Mouse (Mus musculus) neutrophil, adult 5-6 weeks (primary cell): Measurements from ENCODE around the gene Slc9a5. TPM values are rescaled to one million over a fixed set of nuclear protein-coding genes. Genes with fewer than 3 reads are reported as not detected.

Source experiments
- ATAC-seq: fragments of 151-379, 151-347 bp; 2 replicates; pipeline ENCODE4 v1.8.0; 2017; ENCODE audit warnings: mild to moderate bottlenecking, moderate TSS enrichment; ENCODE audit not compliant: insufficient number of reproducible peaks, poor library complexity, low FRiP score, severe bottlenecking; ENCODE audit errors: extremely low read depth
- total RNA-seq: library from RNA; stranded (forward); fragments of 200-1000 nt; gene quantifications from 2 replicates; pipeline ENCODE4 v1.2.3, GENCODE M21; 2017

Slc9a5 gene
- total RNA-seq, 1 experiment from 2014 or later: 0.35 TPM

DNA sequence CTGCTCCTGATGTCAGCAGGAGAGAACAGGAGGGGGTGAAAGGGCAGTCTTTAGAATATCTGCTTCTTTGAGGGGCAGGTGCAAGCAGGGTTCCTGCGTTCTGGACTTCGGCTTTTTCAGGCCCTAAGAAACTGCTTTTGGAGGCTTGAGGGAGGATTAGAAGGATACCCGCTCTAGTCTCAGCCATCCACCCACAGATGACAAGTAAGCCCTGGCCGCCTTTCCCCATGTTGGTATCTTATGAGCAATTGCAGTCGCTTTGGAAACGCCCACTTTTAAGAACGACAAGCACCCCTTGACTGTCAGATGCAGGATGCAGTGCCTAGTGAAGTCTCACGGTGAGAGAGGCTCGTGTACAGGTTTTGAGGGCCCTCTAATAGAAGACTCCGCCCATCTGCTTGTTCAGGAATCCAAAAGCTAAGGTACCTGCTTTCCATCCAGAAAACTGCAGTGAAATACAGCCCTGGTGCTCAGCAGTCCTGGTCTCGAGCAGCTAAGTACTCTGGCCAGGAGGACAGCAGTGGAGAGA lies 29.9 kb upstream of the Slc9a5 start:
- no peak for ATAC-seq

DNA sequence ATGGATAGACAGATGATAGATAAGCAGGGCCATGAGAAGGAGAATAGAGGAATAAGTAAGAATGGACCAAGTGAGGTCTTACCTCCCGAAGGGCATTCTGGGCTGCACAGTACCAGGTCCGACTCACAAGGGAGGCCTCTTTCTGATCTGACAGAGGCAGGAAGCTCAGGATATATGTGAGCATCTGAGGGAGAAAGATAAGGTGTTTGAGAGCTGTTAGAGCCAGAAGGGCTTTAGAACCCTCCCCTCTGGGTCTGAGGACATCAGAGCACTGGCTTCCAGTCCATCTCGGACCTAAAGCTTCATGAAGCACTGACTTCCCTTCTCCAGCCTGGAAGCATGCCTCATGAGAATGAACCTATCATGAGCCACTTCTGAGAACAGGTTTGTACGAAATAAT lies 25.5 kb upstream of the Slc9a5 start:
- no peak for ATAC-seq

DNA sequence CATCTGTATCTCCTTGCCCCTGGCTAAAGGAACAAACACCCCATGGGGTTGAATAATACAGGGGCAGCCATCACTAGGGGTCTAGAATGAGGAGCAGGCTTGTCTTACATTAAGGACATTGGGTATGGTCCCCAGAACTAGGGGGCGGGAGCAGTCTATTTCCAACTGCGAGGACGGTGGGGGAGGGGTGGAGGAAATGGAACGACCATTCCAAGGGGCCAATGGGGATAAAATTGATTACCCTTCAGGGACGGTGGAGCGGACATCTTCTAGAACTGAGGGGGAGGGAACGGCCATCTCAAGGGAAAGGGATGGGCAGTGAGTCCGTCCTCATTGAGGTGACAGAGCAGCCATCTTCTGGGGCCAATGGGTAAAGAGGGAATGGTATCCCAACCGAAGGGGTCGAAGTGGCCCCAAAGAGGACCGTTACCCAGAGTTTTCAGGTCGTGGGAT lies 23.0 kb upstream of the Slc9a5 start:
- no peak for ATAC-seq

DNA sequence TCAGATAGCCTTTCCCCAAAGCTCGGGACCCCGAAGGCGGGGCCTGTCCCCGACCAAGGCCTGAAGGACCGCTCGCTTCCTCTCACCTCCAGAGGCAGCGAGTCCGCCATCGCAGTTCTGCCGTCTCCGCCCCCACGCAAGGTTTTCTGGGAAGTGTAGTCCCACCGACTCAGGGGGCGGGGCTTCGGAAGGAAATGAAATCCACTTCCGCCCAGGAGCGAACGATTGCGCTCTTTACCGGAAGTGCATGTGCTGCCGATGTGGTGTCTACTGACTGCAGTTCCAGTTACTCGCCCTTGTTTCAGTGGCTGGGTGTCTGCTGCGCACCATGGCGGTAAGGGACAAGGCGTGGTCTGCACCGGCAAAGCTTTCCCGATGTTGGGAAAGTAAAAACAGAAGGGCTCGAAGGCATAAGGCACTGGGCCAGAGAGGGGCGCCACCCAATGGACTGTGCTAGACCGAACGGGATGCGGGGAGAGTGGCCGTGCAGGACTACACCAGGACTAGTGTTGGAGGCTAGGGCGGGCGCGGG lies 22.4 kb upstream of the Slc9a5 start, which contains the start of the genes Lrrc29 and Tmem208:
Gene Lrrc29, minus strand, starts transcription at position 138 of the 532 bp plus-strand sequence.
Gene Tmem208, plus strand, starts transcription at position 214 of the 532 bp plus-strand sequence.
- ATAC-seq: peak; percentile 95

DNA sequence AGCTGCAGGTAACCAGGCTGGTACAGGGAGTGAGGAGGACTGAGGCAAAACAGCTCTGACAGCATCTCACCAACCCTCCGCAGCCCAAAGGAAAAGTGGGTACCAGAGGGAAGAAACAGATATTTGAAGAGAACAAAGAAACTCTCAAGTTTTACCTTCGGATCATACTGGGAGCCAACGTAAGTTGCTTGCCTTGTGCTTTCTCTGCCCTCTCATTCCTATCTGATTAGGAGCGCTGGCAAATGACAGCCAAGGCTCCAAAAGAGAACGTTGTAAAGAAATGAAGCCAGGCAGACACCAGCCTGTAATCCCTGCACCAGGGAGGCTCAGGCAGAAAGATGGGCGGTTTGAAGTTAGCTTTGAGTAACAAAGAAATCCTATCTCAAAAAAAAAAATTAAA lies 21.7 kb upstream of the Slc9a5 start:
- no peak for ATAC-seq

DNA sequence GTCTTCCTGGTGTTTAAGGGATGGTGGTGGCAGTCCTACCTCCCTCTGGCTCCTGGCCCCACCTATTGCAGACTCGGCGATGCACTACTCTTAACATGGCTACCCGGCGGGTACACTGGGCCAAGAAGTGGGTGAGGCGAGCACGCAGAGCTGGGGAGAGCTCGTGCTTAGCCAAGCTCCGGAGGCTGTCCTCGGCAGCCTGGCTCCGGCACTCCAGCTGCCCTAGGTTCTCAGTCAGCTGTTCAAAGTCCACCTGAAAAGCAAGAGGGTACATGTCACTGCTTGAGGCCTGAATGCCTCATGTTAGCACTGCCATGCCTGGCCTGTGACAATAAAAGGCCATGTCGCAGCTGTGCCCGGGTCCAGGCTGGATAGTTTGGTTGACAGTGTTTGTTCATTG lies 18.3 kb upstream of the Slc9a5 start:
- no peak for ATAC-seq

DNA sequence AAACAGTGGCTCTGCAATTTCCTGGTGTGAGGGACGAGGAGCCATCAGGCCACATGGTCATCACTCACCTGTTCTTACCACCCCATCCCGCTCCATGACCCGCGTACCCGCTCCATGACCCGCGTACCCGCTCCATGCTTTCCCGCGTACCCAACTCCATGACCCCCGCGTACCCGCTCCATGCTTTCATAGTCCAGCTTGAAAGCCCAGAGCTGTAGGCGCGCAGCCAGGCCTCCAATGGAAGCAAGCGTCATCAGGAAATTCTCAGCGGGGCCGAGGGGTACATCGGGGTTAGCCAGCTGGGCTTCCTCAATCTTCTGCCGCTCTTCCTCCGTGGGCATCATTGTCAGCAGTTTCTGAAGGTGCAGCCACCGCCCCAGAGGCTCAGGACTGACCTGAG lies 17.2 kb upstream of the Slc9a5 start:
- ATAC-seq: no peak

DNA sequence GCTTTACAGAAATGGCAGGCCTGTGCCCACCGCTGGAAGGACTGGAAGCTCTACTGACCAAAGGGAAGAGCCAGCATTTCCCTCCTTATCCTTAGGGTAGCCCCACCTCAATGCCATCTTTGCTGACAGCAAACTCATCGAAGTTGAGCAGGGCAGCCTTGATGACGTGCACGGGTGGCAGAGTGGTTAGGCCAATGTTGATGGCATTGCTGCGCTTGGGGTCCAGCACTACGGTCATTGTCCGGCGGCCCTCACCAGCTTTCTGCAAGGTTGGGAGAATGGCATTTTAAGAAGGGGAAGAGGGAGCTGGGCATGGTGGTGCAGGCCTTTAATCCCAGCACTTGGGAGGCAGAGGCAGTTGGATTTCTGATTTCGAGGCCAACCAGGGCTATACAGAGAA lies 16.7 kb upstream of the Slc9a5 start:
- ATAC-seq: no peak

DNA sequence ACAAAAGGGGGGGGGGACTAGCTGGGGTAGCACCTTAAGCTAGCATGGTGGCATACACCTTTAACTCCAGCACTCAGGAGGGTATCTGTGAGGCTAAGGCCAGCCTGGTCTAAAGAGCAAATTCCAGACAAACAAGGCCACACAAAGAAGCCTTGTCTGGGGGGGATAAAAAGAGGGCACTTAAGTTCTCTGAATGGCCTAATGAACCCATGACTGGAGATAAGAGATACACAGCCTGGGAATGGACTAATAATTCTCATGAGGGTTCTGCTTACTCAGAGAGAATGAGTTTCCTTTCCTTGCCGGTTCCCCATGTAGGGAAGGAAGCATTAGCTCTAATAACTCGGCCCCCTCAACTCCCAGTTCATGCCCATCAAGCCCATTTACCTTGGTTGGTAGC lies 16.1 kb upstream of the Slc9a5 start:
- ATAC-seq: no peak

DNA sequence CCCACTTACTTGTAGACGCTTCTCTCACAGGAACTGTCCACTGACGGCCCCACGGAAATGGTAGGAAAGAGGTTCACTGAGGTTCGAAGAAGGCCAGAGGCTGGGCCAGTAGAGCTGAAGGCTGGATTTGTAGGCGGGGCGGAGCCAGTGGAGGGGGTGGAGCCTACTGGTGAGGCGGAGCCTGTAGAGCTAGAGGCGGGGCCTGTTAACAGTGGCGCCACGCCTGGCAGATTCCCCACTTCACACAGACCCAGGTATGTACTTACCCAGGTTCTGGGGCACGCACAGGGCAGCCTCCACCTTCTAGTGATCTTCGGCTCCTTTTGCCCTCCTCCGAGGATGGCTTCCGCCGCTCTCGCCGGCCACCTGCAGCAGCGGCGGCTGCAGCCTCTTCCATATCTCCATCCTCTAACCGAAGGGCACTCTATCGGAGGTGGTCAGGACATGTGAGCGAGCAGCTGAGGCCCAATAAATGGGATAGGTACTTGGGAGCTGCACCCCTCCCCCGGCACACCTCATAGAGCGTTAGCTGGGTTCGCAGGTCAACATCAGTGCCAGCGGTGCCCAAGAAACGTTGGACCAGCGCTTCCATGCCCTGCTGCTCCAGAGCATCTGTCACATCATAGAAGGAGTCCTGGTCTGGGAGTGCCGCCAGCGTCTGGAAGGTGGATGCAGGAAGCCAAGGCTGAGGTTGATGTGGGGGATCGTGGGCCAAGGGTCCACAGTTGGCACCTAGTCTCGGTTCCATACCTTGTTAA lies 12.1 kb upstream of the Slc9a5 start:
- ATAC-seq: no peak

DNA sequence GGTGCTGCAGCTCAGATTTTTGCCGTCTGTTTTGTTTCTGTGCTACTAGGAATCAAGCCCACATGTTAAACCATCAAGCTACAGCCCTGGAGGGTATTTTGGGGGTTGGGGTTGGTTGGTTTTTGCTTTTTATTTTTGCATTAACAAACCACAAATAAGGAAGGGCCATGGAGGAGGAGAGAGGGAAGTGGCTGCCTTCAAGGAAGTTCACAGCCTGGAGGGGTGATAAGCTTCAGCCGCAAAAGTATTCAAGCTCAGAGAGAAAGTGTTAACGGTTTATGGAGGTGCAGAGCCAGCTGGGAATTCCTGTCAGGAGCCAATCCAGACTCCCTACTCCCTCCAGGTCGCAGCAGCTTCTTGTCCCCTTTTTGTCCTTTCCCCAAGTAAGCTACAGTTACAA lies 9.7 kb upstream of the Slc9a5 start:
- ATAC-seq: no peak

DNA sequence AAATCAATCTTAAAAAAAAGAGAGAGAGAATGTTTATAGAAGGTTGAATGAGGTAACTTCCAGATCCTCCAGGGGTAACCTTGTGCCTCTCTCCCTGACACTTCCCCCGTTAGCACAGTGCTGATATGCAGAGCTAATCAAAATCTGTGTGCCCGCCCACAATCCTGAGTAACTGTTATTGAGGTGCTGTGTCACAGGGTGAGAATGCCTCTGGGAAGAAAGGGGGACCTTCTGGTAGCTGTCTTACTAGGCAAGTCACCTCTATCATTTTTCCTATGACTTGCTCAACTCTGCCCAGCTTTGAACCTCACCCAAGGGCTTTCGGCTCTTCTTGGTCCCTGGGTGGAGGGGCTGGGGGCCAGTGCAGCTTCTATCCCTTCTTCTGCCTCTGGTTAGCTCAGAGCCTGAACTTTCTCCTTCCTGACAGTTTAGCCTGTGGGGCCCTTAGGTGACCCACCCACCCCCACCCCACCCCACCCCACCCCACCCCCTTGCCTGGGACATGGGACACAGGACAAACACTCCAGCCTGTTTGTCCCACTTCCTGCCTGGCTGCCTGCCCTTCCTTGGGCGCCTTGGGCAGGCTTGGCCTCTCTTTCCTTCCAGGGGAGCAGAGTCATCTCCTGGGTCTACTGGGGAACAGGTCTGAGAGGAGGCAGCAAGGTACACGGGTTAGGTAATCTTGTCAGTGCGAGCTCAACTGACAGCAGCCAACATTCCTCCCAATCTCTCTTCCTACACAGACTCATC lies 8.6 kb upstream of the Slc9a5 start:
- no peak for ATAC-seq

DNA sequence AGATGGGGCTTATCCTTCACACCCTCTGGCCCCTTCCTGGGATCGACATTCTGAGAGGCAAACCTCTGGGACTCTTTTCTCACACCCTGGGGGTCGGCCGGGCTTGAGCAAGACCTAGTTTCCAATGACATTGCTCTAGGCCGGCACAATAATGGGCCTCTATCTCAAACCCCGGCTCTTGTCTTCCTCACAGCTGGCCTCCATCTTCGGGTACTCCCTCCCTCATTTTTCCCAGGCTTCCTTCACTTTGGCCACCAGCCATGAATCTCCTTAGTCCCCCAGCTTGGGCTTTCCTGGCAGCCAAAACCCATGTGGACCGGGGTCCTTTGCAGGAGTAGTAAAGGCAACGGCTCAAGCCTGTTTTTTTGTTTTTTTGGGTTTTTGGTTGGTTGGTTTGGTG lies 7.2 kb upstream of the Slc9a5 start:
- no peak for ATAC-seq

DNA sequence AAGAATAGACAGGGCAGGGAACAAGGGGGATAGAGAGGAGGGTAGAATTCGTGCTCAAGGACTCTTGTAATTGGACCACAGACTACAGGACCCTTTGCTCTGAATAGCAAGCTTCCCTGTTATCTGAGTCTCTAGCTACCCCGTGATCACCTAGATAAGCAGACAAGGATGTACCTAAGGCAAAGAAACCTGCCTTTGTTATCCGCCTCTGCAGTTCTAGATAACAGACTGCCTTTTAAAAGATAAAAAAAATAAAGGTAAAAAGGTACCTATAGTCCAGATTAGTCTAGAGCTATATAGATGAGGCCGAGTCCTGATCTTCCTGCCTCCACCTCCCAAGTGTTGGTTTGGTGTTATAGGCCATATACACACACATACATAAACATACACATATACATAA lies 5.9 kb upstream of the Slc9a5 start:
- ATAC-seq: no peak

DNA sequence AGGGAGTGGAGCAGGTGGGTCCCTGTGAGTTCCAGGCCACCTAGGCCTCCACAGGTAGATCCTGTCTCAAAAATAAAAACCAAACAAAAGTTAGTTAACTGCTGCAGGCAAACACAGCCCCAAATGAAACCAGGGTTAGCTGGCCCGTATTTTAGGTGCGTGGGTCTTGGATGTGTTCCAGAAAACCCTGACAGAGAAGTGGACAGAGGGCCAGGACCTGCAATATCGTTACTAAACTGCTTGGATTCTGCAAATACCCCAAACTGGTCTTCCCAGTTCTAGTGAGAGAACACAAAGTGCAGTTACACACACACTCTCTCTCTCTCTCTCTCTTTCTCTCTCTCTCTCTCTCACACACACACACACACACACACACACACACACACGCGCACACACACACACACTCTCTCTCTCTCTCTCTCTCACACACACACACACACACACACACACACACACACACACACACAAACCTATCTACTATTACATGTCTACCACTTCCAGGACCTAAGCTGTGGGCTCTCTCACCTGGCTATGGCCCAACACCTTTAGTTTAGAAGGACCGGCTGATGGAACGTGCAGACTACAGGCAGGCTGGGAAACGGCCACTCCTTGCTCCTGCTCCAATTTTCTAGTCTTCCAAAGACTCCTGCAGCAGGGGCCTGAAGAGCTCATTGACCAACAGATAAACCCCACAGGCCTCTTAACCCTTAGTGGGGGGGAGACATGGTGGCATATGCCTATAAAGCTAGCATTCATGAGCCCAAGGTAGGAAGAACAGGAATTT lies 4.7 kb upstream of the Slc9a5 start:
- no peak for ATAC-seq

DNA sequence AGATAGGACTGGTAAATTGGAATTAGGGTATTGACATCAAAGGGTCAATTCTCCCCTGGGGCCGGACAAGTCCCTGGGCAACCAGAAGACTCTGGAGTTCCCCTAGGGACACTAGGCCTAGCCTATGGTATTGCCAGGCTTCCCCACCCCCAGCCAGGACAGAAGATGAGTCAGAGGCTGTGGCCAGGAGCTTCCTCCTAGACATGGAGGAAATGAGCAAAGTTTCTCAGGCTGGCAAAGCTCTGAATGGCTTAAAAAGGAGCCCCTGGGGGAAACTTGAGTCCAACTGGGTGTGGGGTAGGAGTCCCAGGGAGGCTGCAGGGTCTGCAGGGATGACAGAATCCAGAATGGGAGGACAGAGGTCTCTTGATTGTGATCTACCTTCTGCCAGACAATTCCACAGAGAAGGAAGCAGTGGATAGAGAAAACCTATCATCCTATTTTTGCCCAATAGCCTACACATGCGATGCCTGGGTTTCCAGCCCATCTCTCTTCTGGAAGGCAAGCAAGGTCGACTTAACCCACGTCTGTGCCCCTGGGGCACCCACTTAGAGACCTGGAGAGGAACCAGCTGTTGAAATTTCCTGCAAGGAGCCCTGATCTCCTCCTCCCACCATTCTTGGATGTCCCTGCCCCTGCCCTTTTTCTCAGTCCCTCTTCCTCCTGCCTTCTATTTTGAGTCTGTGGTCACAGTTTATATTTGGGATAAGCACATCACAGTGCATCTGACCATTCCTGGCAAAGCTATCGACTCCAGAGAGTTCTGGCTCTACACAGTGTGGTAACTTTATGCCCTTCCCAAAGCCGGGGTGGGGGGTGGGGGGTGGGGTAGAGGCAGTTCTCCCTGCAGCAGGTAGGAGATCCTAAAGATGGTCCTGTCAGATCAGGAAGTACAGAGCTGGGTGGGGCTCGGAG lies 3.3 kb upstream of the Slc9a5 start:
- ATAC-seq: 0 out of 2 replicates have a peak, but pooled peaks have one; percentile 27

DNA sequence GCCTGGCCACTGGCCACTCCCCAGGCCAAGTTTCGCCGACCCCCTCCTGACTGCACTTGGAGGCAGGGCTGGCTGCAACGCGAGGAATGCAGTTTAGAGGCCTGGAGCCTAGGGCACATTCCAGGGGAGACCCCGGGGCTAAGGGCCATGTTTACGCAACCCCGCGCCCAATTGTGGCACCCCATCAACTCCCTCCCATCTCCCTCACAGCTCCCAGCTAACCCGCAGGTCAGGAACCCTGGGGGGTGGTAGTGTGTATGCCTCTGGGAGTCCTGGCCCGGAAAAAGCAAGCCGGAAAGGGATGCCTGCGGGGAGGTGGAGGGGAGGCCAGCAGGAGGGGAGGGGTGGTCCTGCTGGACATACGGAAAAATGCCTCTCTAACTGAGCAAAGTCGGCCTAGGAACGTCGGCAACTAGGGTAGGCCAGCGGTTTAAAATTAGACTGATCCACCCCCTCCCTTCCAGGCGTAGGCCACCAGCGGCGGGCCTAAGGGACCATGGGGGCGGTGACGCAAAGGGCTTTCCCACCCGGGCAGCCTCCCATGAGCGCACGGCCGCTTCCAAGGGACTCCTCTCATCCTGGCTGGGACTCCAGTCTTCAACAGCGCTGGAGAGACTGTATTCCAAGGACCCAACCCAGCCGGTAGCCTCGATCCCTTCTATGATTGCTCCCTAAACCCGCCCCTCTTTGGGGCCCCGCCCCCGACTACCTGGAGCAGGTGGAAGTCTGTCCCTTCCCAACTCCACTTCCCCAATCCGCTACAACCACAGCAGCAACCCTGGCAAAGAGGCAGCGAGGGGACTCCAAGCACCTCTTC lies 1.8 kb upstream of the Slc9a5 start:
- no peak for ATAC-seq
